Mouse (Mus musculus): ENCODE results near the gene Agbl3. TPM values are rescaled to one million over a fixed set of nuclear protein-coding genes. Genes with fewer than 3 reads are reported as not detected.

Agbl3 gene
- polyA plus RNA-seq (2014; fragmentation: Nextera tagmentation; extraction: Ambion mirVana), result 4.8 and 5.1 TPM in 2 replicates

DNA sequence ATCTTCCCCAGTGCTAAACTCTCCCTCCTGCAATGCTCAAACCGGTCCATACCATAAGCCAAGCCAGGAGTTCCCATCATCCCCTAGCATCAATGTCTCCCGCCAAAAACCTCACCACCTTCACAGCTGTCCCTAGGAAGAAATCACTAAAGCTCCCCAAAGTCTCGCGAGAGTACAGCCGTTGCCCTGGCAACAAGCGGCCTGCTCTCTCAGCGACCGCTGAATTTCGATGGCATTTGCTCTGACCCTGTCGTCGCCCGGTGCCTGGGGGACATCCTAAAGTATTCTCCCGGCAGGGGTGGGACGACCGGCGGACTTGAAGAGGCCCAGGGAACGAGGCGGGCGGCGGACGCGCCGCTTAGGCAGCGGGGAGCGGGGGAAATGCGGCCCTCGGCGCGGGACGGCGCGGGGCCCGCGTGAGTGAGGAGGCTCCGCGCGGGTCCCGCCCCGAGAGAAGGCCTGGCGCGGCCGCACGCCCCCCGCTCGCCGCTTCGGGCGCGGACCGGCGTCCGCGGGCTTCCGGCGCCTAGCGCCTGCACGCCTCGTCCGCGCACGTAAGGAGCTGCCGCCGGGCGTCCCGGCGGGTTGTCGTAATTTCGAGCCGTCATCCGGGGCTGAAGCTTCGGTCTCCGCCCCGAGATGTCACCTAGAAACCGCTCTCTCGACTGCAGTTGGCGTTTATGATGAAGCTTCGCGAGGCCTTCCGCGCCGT is at the start of gene Agbl3:
Agbl3 (plus strand) TSS at position 202 of the 712 bp plus-strand sequence.
- Histone ChIP-seq H3K27me3 (ENCODE audit: control insufficient read depth, insufficient read depth, low read length) (peaks cover 2% of the 10 kb centered on the region; the same call in 1 of the 2 replicates), H3K27ac (ENCODE audit: low read depth, low read length) (peak within 1 kb of the TSS; percentile 88), H3K36me3 (ENCODE audit: control insufficient read depth, insufficient read depth, low read length) (no peaks in the 10 kb centered on the region), H3K4me1 (replicated peaks; ENCODE audit: control insufficient read depth, insufficient read depth, low read length) (peaks cover 2% of the 10 kb centered on the region; the same call in 1 of the 2 replicates), H3K4me3 (ENCODE audit: low read depth, low read length) (peak within 1 kb of the TSS; percentile 52), H3K9me3 (ENCODE audit: control insufficient read depth, low read length) (no peaks in the 10 kb centered on the region), H3K9ac (ENCODE audit: low read length) (peak within 1 kb of the TSS; percentile 83), H3K4me2 (ENCODE audit: low read depth, low read length, severe bottlenecking) (peak within 1 kb of the TSS; percentile 80)
- WGBS, result under 1% methylated on average over 72 of the region's 81 CpGs
- ATAC-seq (replicated peaks; ENCODE audit: low FRiP score) (peak; percentile 93), DNase-seq (ENCODE audit: low spot score) (peak; percentile 96)

DNA sequence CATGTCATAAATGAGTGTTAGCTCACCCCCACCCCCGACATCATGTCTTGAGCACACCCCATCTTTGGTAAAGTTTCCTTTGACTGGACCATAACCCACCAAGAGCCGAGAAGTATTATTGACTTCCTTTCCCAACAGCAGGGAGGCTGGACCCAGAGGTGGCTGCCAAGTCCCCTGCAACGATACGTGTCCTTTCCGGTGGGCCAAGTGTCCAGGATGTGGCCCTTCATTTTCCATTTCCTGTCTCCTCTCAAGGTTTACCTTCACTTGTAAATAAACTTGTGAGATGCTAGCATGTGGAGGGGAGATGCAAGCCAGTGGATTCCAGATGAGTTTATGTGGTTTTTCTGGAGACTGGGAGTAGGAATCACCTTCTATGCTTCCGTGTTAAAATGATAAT is 49.2 kb upstream of the Agbl3 start:
- no peak overlapping the region for H3K27ac ChIP-seq (ENCODE audit: low read depth, low read length)
- H3K9me3 ChIP-seq (ENCODE audit: control insufficient read depth, low read length), result no peaks in the 10 kb centered on the region
- no peaks in the 10 kb centered on the region for H3K27me3 ChIP-seq (ENCODE audit: control insufficient read depth, insufficient read depth, low read length)
- 85% methylated on average over 6 of the region's 6 CpGs for WGBS
- no peak overlapping the region for H3K4me3 ChIP-seq (ENCODE audit: low read depth, low read length)
- H3K4me1 ChIP-seq (replicated peaks; ENCODE audit: control insufficient read depth, insufficient read depth, low read length), result no peaks in the 10 kb centered on the region; the same call in 1 of the 2 replicates
- no peak overlapping the region for H3K4me2 ChIP-seq (ENCODE audit: low read depth, low read length, severe bottlenecking)
- ATAC-seq (replicated peaks; ENCODE audit: low FRiP score) (no peak), DNase-seq (ENCODE audit: low spot score) (no peak)
- no peak overlapping the region for H3K9ac ChIP-seq (ENCODE audit: low read length)
- no peaks in the 10 kb centered on the region for H3K36me3 ChIP-seq (ENCODE audit: control insufficient read depth, insufficient read depth, low read length)

DNA sequence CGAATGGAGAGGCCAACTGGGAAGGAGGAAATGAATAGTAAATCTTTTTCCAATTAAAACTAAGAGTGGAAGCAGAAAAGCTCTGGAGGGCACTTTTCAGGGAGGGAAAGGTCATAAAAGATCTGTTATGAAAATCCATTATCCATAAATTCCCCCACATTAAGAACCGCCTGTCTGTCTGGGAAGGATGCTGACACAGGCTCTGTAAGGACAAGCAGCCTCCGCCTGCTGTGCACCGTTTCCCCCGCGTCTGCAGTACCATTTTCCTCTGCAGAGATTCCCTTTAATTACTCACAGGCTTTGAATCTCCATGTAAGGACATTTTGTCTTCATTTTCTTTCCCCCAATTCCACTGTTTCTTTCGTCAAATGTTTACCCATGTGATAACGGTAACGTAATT is 48.7 kb upstream of the Agbl3 start:
- WGBS, result 75% methylated on average over 9 of the region's 9 CpGs
- Histone ChIP-seq H3K4me2 (ENCODE audit: low read depth, low read length, severe bottlenecking) (no peak overlapping the region), H3K9ac (ENCODE audit: low read length) (no peak overlapping the region), H3K9me3 (ENCODE audit: control insufficient read depth, low read length) (no peaks in the 10 kb centered on the region), H3K36me3 (ENCODE audit: control insufficient read depth, insufficient read depth, low read length) (no peaks in the 10 kb centered on the region), H3K27ac (ENCODE audit: low read depth, low read length) (no peak overlapping the region), H3K4me1 (replicated peaks; ENCODE audit: control insufficient read depth, insufficient read depth, low read length) (no peaks in the 10 kb centered on the region), H3K4me3 (ENCODE audit: low read depth, low read length) (no peak overlapping the region), H3K27me3 (ENCODE audit: control insufficient read depth, insufficient read depth, low read length) (no peaks in the 10 kb centered on the region)
- DNase-seq (ENCODE audit: low spot score) (no peak), ATAC-seq (replicated peaks; ENCODE audit: low FRiP score) (no peak)

DNA sequence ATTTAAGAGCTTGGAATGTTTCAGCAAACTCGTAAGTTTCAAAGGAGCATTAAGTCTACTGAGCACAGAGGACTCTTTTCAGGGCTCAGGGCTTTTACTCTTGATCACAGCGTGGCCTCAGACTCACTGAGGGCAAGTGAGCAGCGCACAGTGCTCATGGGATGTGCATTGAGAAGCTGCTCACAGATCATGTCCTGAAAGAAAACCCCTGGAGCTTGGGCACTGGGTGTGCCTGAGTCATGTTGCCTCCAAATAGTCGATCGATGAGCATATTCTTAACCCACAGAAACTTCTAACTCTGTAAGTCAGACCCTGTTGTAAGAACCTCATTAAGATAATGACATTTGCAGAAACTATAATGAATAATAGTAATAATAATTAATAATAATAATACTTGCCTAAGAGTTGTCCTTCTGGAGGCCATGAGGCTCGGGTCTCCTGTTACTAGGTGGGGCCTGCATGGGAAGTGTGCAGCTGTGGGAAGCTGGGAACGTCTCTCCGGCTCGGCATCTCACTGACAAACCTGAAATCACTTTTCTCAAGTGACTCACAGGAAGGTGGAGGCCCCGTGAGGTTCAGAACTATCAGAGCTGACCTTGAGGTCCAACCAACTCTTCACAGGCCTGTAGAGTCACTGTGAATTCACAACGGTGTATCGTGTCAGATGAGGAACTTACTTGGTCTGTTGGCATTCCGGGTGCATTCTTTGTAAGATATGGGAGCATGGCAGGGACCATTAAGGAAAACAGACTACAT is 45.1 kb upstream of the Agbl3 start:
- DNase-seq (ENCODE audit: low spot score), result no peak
- no peak overlapping the region for H3K9ac ChIP-seq (ENCODE audit: low read length)
- 85% methylated on average over 13 of the region's 13 CpGs for WGBS
- no peak overlapping the region for H3K4me3 ChIP-seq (ENCODE audit: low read depth, low read length)
- no peak overlapping the region for H3K4me2 ChIP-seq (ENCODE audit: low read depth, low read length, severe bottlenecking)
- no peak for ATAC-seq (replicated peaks; ENCODE audit: low FRiP score)
- H3K9me3 ChIP-seq (ENCODE audit: control insufficient read depth, low read length), result no peaks in the 10 kb centered on the region
- H3K27ac ChIP-seq (ENCODE audit: low read depth, low read length), result no peak overlapping the region
- H3K4me1 ChIP-seq (replicated peaks; ENCODE audit: control insufficient read depth, insufficient read depth, low read length), result no peaks in the 10 kb centered on the region
- no peaks in the 10 kb centered on the region for H3K27me3 ChIP-seq (ENCODE audit: control insufficient read depth, insufficient read depth, low read length)
- no peaks in the 10 kb centered on the region for H3K36me3 ChIP-seq (ENCODE audit: control insufficient read depth, insufficient read depth, low read length)

DNA sequence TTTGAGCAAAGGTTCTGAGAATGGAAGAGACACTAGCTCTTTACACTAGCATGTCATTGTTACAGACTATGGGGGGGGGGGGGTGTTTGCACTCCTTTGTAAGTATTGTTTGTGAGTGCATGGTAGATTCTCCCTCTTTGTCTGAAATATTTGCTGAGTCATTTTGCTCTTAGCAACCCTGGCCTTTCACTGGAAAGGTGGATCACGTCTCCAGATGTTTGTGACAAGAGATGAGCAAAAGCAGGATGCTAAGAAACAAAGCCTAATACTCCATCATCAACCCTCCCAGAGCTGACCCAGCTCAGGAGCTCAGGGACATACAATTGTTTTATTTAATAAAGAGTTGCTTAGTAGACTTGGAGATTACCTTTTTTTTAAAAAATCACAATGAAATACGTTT is 43.3 kb upstream of the Agbl3 start:
- no peaks in the 10 kb centered on the region for H3K4me1 ChIP-seq (replicated peaks; ENCODE audit: control insufficient read depth, insufficient read depth, low read length)
- ATAC-seq (replicated peaks; ENCODE audit: low FRiP score) (no peak), DNase-seq (ENCODE audit: low spot score) (no peak)
- WGBS, result 74% methylated on average over 2 of the region's 2 CpGs
- H3K4me2 ChIP-seq (ENCODE audit: low read depth, low read length, severe bottlenecking), result no peak overlapping the region
- no peak overlapping the region for H3K9ac ChIP-seq (ENCODE audit: low read length)
- H3K36me3 ChIP-seq (ENCODE audit: control insufficient read depth, insufficient read depth, low read length), result no peaks in the 10 kb centered on the region
- no peaks in the 10 kb centered on the region for H3K9me3 ChIP-seq (ENCODE audit: control insufficient read depth, low read length)
- no peak overlapping the region for H3K27ac ChIP-seq (ENCODE audit: low read depth, low read length)
- H3K4me3 ChIP-seq (ENCODE audit: low read depth, low read length), result no peak overlapping the region
- H3K27me3 ChIP-seq (ENCODE audit: control insufficient read depth, insufficient read depth, low read length), result no peaks in the 10 kb centered on the region

DNA sequence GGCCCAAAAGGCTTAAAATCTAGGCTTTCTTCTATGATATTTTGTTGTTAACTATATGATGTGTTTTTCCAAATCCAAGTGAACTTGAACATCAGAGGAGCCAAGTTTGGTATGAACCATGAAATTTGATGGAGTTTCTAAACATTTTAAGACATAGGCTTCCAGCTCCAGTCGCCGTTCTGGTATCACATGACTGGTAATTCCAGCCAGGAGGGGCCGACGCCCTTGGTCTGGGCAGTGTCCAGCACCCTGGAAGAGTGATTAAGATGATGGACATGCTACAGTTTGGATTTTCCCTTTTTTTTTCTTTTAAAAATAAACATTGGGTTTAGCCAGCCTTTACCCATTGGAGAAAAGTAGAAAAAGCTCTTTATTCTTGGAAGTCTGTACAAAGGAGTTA is 36.3 kb upstream of the Agbl3 start:
- Histone ChIP-seq H3K9ac (ENCODE audit: low read length) (no peak overlapping the region), H3K27ac (ENCODE audit: low read depth, low read length) (no peak overlapping the region), H3K4me2 (ENCODE audit: low read depth, low read length, severe bottlenecking) (no peak overlapping the region), H3K4me1 (replicated peaks; ENCODE audit: control insufficient read depth, insufficient read depth, low read length) (no peaks in the 10 kb centered on the region), H3K27me3 (ENCODE audit: control insufficient read depth, insufficient read depth, low read length) (no peaks in the 10 kb centered on the region), H3K4me3 (ENCODE audit: low read depth, low read length) (no peak overlapping the region), H3K36me3 (ENCODE audit: control insufficient read depth, insufficient read depth, low read length) (no peaks in the 10 kb centered on the region), H3K9me3 (ENCODE audit: control insufficient read depth, low read length) (no peaks in the 10 kb centered on the region)
- no peak for DNase-seq (ENCODE audit: low spot score)
- WGBS, result 91% methylated on average over 4 of the region's 4 CpGs
- ATAC-seq (replicated peaks; ENCODE audit: low FRiP score), result no peak

DNA sequence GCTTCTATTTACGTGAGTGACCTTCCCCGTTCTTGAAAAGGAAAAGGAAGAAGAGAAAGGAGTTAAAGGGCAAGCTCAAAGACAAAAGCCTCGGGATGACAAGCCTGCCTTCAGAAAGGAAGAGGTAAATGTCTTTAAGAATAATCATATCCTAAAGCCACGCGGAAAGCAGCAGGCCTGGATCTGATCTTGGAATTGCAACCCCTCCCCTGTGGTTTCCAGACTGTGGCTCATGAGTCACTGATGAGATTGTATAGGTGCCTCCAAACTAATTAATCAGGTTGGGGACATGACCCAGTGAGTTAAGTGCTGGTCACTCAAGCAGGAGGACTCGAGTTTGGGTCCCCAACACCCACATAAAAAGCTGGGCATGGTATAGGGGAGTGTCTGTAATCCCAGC is 32.4 kb upstream of the Agbl3 start:
- H3K27ac ChIP-seq (ENCODE audit: low read depth, low read length), result no peak overlapping the region
- no peaks in the 10 kb centered on the region for H3K9me3 ChIP-seq (ENCODE audit: control insufficient read depth, low read length)
- no peak overlapping the region for H3K4me2 ChIP-seq (ENCODE audit: low read depth, low read length, severe bottlenecking)
- no peak overlapping the region for H3K9ac ChIP-seq (ENCODE audit: low read length)
- ATAC-seq (replicated peaks; ENCODE audit: low FRiP score) (no peak), DNase-seq (ENCODE audit: low spot score) (no peak)
- 78% methylated on average over 6 of the region's 6 CpGs for WGBS
- no peaks in the 10 kb centered on the region for H3K36me3 ChIP-seq (ENCODE audit: control insufficient read depth, insufficient read depth, low read length)
- no peaks in the 10 kb centered on the region for H3K27me3 ChIP-seq (ENCODE audit: control insufficient read depth, insufficient read depth, low read length)
- no peak overlapping the region for H3K4me3 ChIP-seq (ENCODE audit: low read depth, low read length)
- H3K4me1 ChIP-seq (replicated peaks; ENCODE audit: control insufficient read depth, insufficient read depth, low read length), result no peaks in the 10 kb centered on the region

DNA sequence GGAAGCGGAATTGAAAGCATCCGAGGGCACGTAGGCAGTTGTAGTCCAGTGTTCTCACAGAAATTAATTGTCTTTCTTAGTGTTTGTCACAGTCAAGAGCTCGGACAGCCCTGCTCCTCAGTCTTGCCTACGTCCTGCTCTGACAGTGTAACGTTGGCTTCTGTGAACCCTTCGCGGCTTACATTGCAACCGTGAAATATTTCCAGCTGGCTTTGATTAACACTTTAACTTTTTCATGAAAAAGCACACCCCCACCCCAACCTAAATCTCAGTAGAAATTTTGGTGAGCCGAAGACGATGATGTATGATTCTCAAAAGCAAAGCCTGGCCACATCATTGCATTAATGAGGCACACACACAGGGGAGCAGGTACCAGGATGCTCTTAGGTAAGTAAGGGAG is 31.7 kb upstream of the Agbl3 start:
- H3K4me1 ChIP-seq (replicated peaks; ENCODE audit: control insufficient read depth, insufficient read depth, low read length), result no peaks in the 10 kb centered on the region
- H3K4me3 ChIP-seq (ENCODE audit: low read depth, low read length), result no peak overlapping the region
- ATAC-seq (replicated peaks; ENCODE audit: low FRiP score) (no peak), DNase-seq (ENCODE audit: low spot score) (no peak)
- 85% methylated on average over 11 of the region's 11 CpGs for WGBS
- H3K27me3 ChIP-seq (ENCODE audit: control insufficient read depth, insufficient read depth, low read length), result no peaks in the 10 kb centered on the region
- no peak overlapping the region for H3K27ac ChIP-seq (ENCODE audit: low read depth, low read length)
- H3K9ac ChIP-seq (ENCODE audit: low read length), result no peak overlapping the region
- H3K4me2 ChIP-seq (ENCODE audit: low read depth, low read length, severe bottlenecking), result no peak overlapping the region
- H3K36me3 ChIP-seq (ENCODE audit: control insufficient read depth, insufficient read depth, low read length), result no peaks in the 10 kb centered on the region
- no peaks in the 10 kb centered on the region for H3K9me3 ChIP-seq (ENCODE audit: control insufficient read depth, low read length)
